Mouse (Mus musculus) small intestine, adult 2 months (tissue): ENCODE data around the gene Zmat5. TPM values are rescaled to one million over a fixed set of nuclear protein-coding genes. Genes with fewer than 3 reads are reported as not detected.
A peak's percentile ranks its signal among the peaks of the same experiment; 100 is the strongest.

Experiments used
- H3K27ac ChIP-seq: fragments of 200-500 bp; 2 replicates; pipeline ENCODE4 v1.5.1; 2012; ENCODE audit warnings: low read depth, low read length, control low read depth, inconsistent platforms; ENCODE audit not compliant: insufficient read depth
- H3K27me3 ChIP-seq: fragments of 200-500 bp; 2 replicates; pipeline ENCODE4 v1.6.1; 2012; ENCODE audit warnings: mild to moderate bottlenecking, moderate library complexity, low read length, inconsistent platforms; ENCODE audit not compliant: control insufficient read depth, insufficient read depth
- H3K36me3 ChIP-seq: fragments of 200-500 bp; 2 replicates; pipeline ENCODE4 v1.6.1; 2012; ENCODE audit warnings: mild to moderate bottlenecking, low read length, control low read depth, inconsistent platforms; ENCODE audit not compliant: control insufficient read depth, insufficient read depth
- H3K4me1 ChIP-seq: fragments of 200-500 bp; 2 replicates; pipeline ENCODE4 v1.6.1; 2012; ENCODE audit warnings: low read length, inconsistent platforms, mixed read lengths; ENCODE audit not compliant: control insufficient read depth, insufficient read depth, insufficient read length
- H3K4me3 ChIP-seq: fragments of 200-500 bp; 2 replicates; pipeline ENCODE4 v1.5.1; 2012; ENCODE audit warnings: low read depth, mild to moderate bottlenecking, control low read depth, inconsistent platforms, low read length, moderate library complexity
- CTCF ChIP-seq: fragments of 200-500 bp; IDR thresholded peaks from 2 replicates; pipeline ENCODE4 v1.5.1; 2012; ENCODE audit warnings: low read depth, mild to moderate bottlenecking, control low read depth, inconsistent platforms, low read length, moderate library complexity, mixed read lengths; ENCODE audit not compliant: insufficient replicate concordance, insufficient read length; ENCODE audit errors: extremely low read depth
- POLR2A ChIP-seq: fragments of 200-500 bp; IDR thresholded peaks from 2 replicates; pipeline ENCODE4 v1.6.1; 2012; ENCODE audit warnings: low read depth, mild to moderate bottlenecking, control low read depth, inconsistent platforms, low read length, moderate library complexity
- WGBS: fragments of 180-500 bp; shearing (Covaris S2); methylation state at CpG from one replicate; pipeline ENCODE4 v1.1.7; 2018; 5-methylcytosine and 5-hydroxymethylcytosine counted together
- polyA plus RNA-seq: library from polyadenylated mRNA; depleted of rRNA; stranded (reverse); fragments of >200 nt; gene quantifications from 2 replicates; pipeline ENCODE4 v1.2.3, GENCODE M21; 2012

Zmat5 gene
- polyA plus RNA-seq, 1 experiment = 61.5 TPM

DNA sequence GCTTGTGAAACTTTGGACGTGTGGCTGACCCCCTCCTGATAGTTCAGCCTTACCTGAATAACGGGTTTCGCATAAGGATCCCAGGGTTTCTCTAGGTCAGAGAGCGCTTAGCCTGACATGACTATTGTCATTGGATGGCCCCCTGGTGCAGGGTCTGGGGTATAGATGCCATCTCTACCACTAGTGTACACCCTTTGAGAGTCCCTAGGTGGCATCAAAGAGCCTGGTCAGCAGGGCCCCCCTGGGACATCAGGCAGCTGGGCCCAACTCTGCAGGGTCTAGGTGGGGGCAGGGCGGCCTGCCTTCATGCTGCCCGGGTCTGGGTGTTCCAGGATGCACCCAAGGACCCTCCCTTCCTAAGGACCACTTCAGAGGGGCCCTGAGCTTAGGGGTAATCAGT lies 31.9 kb downstream of the Zmat5 start:
- H3K27me3 ChIP-seq = no peaks in the 10 kb centered on the region
- TF ChIP-seq CTCF (no peak), POLR2A (no peak)
- H3K4me3 ChIP-seq = no peak overlapping the region
- H3K36me3 ChIP-seq = peaks cover 9% of the 10 kb centered on the region; the same call in 1 of the 2 replicates
- H3K4me1 ChIP-seq = no peaks in the 10 kb centered on the region
- H3K27ac ChIP-seq = no peak overlapping the region
- 79% methylated on average over 6 of the region's 6 CpGs for WGBS

DNA sequence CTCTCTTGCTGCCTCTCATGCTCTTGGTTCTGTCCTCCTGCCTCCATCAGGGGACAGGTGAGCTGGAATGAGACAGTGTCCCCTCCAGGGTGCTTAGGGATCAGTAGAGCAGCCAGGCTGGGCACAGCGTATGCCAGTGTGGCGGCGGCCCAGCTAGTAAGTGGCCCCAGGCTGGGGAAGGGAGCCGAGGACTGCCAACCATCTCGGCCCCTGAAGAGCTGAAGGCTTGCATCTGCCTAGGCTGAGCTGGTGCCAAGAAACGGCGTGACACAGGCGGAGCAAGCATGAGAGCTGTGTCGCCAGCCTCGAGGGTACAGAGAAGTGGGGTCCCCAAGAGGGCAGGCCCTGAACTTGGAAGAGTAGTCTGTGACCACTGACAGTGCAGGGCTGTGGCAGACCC lies 33.2 kb downstream of the Zmat5 start:
- TF ChIP-seq POLR2A = no peak
- no peak for TF ChIP-seq CTCF
- H3K4me3 ChIP-seq = no peak overlapping the region
- no peaks in the 10 kb centered on the region for H3K4me1 ChIP-seq
- peaks cover 9% of the 10 kb centered on the region; the same call in 1 of the 2 replicates for H3K36me3 ChIP-seq
- H3K27ac ChIP-seq = no peak overlapping the region
- 87% methylated on average over 10 of the region's 10 CpGs for WGBS
- no peaks in the 10 kb centered on the region for H3K27me3 ChIP-seq

DNA sequence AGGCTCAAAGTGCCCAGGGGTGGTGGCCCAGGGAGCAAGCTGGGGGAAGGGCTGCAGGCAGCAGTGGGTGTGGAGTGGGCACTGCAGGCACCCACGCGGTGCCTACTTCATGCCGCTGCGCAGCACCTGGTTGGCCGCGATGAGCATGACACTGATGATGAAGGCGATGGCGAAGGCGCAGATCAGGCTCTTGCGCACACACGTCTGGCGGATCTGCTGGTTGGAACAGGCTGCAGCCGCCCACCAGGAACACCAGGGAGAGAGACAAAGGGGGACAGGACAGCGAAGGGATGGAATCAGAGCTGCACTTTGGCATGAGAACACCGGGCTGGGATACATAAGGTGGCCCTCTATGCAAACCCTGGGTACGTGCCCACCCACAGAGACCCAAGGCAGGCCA lies 34.2 kb downstream of the Zmat5 start:
- 94% methylated on average over 16 of the region's 16 CpGs for WGBS
- Histone ChIP-seq H3K36me3 (peaks cover 6% of the 10 kb centered on the region; the same call in 1 of the 2 replicates), H3K27me3 (no peaks in the 10 kb centered on the region; the same call in 1 of the 2 replicates), H3K4me3 (no peak overlapping the region), H3K27ac (no peak overlapping the region), H3K4me1 (no peaks in the 10 kb centered on the region)
- TF ChIP-seq CTCF (no peak), POLR2A (no peak)

DNA sequence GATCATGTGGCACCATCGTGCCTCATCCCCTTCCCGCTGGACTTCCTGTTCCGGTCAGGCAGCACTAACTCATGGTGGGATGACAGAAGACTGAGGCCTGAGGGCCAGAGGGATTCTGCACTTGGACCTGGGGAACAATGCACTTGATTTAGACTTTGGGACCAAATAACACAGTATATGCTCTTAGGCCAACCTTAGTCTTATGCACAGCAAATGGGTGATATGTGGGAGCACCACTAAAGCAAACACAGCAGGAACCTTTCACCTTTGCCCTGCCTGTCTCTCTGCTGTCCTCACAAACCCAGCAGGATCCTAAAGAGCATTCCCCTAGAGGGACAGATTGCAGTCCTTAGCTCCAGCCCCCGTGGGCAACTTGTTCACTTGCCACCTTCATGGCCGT lies 36.3 kb downstream of the Zmat5 start:
- Histone ChIP-seq H3K27ac (no peak overlapping the region), H3K4me3 (no peak overlapping the region), H3K36me3 (peaks cover 6% of the 10 kb centered on the region; the same call in 1 of the 2 replicates), H3K27me3 (peaks cover 8% of the 10 kb centered on the region), H3K4me1 (no peaks in the 10 kb centered on the region)
- WGBS = 49% methylated on average over 5 of the region's 5 CpGs
- TF ChIP-seq POLR2A = no peak
- TF ChIP-seq CTCF = no peak

DNA sequence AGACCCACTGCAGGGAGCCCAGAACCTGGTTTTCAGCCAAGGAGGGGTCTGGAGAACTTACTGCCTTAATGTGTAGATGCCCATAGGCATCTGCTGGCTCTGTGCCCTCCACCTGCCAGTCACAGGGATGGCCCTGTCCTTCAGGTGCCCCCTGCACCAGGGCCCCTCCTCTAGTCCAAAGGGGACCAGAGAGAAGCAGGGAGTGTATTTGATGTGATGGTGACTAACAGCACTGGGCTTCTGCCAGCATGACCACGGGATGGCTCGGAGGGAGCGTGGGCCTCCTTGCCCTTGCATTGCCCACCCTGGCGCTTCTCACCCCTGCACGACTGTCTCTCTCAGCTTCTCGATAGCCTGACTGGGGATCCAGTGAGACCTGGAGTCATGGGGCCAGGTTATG lies 40.2 kb downstream of the Zmat5 start:
- H3K4me3 ChIP-seq = no peak overlapping the region
- 55% methylated on average over 6 of the region's 6 CpGs for WGBS
- H3K27ac ChIP-seq = no peak overlapping the region
- no peaks in the 10 kb centered on the region for H3K36me3 ChIP-seq
- peaks cover 39% of the 10 kb centered on the region for H3K27me3 ChIP-seq
- TF ChIP-seq CTCF (no peak), POLR2A (no peak)
- no peaks in the 10 kb centered on the region for H3K4me1 ChIP-seq

DNA sequence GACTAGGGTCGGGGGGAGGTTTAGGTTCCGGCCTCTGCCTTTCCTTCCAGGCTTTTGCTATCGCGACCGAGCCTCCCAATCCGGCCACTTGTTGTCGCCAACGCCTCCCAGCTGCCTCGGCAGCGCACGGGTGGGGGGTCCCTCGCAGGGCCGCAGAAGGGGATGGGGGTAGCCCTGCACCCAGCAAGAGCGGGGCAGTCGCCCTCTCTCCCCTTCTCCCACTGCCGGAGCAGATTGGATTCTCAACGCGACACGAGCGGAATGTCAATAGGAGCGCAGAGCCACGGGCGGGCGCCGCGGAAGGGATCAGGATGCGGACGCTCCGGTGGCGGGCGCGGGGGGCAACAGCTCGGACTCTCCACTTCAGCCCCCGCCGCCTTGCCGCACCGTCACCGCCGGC lies 41.5 kb downstream of the Zmat5 start:
- Histone ChIP-seq H3K36me3 (no peaks in the 10 kb centered on the region), H3K4me3 (no peak overlapping the region), H3K27ac (no peak overlapping the region), H3K4me1 (no peaks in the 10 kb centered on the region), H3K27me3 (peaks cover 44% of the 10 kb centered on the region)
- 2% methylated on average over 39 of the region's 39 CpGs for WGBS
- TF ChIP-seq POLR2A (no peak), CTCF (no peak)

DNA sequence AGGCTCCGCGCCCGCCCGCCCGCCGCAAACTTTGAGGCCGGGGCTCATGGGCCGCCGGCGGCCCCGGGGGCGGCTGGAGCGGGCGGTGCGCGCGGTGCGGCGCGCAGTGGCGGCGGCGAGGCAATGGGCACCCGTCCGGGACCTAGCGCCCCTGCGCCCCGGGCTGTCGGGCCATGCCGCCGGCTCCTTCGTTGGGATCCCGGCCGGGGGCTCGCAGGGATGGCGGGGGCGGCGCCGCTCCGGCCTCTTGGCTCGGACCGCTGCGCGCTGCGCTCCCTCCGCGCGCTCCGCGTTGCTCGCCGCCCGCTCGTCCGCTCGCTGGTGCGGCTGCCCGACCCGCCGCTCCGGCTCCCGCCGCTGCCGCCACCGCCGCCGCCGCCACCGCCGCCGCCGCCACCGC lies 42.3 kb downstream of the Zmat5 start, which contains the start of gene Cabp7:
TSS of gene Cabp7 (minus strand) at position 46 of the 400 bp plus-strand sequence.
- Histone ChIP-seq H3K36me3 (no peaks in the 10 kb centered on the region), H3K27me3 (peaks cover 44% of the 10 kb centered on the region), H3K4me3 (peak within 1 kb of the TSS; percentile 34), H3K4me1 (no peaks in the 10 kb centered on the region), H3K27ac (no peak within 1 kb of the TSS)
- 2% methylated on average over 43 of the region's 73 CpGs for WGBS
- TF ChIP-seq CTCF (no peak), POLR2A (no peak)

DNA sequence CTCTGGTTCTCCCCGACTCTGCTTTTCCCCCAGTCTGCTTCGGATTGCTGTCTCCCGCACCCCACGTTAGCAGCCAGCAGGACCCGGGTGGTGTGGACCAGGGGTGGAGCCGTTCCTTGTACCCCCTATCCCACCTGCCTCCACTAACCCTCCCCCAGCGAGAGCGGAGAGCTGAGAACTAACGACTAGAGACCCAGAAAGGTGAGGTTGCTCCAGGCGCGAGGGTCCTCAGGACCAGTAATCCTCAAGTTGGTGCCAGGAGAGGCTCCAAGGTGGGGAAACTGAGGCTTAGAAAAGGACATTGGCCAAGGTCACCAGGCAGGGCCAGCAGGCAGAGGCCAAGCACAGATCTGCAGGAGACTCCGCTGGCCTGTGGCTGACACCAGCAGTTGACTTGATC lies 42.8 kb downstream of the Zmat5 start:
- no peaks in the 10 kb centered on the region for H3K4me1 ChIP-seq
- TF ChIP-seq POLR2A (no peak), CTCF (no peak)
- WGBS = 7% methylated on average over 12 of the region's 12 CpGs
- H3K27me3 ChIP-seq = peaks cover 44% of the 10 kb centered on the region
- no peak overlapping the region for H3K27ac ChIP-seq
- no peaks in the 10 kb centered on the region for H3K36me3 ChIP-seq
- no peak overlapping the region for H3K4me3 ChIP-seq
